Mouse (Mus musculus) CH12.LX (cell line): ENCODE data around the gene Fyb.

Experiments
- CTCF ChIP-seq, 2 experiments: IDR thresholded peaks in 1 of 2; conservative IDR thresholded peaks in 1 of 2; 2 replicates each; pipeline ENCODE4 v1.5.1; 2011 to 2012; ENCODE audit warnings: low read depth in 2 of 2, low read length in 2 of 2, improper control_type of control experiment in 1 of 2, inconsistent platforms in 1 of 2, mild to moderate bottlenecking in 1 of 2, moderate library complexity in 1 of 2
- HCFC1 ChIP-seq: IDR thresholded peaks from 2 replicates; pipeline ENCODE4 v1.6.1; 2012; ENCODE audit warnings: low read depth, mild to moderate bottlenecking, inconsistent platforms, low read length, improper control_type of control experiment
- KAT2A ChIP-seq: IDR thresholded peaks from 2 replicates; pipeline ENCODE4 v1.6.1; 2012; ENCODE audit warnings: low read length, improper control_type of control experiment, inconsistent platforms; ENCODE audit not compliant: insufficient replicate concordance
- NRF1 ChIP-seq: IDR thresholded peaks from 2 replicates; pipeline ENCODE4 v1.6.1; 2014; ENCODE audit warnings: low read depth, mild to moderate bottlenecking, inconsistent platforms, low read length, improper control_type of control experiment, moderate library complexity
- RCOR1 ChIP-seq: conservative IDR thresholded peaks from 2 replicates; pipeline ENCODE4 v1.6.1; 2012; ENCODE audit warnings: low read depth, mild to moderate bottlenecking, inconsistent platforms, low read length, improper control_type of control experiment
- SMC3 ChIP-seq: IDR thresholded peaks from 2 replicates; pipeline ENCODE4 v1.6.1; 2011; ENCODE audit warnings: low read depth, low read length, improper control_type of control experiment

DNA sequence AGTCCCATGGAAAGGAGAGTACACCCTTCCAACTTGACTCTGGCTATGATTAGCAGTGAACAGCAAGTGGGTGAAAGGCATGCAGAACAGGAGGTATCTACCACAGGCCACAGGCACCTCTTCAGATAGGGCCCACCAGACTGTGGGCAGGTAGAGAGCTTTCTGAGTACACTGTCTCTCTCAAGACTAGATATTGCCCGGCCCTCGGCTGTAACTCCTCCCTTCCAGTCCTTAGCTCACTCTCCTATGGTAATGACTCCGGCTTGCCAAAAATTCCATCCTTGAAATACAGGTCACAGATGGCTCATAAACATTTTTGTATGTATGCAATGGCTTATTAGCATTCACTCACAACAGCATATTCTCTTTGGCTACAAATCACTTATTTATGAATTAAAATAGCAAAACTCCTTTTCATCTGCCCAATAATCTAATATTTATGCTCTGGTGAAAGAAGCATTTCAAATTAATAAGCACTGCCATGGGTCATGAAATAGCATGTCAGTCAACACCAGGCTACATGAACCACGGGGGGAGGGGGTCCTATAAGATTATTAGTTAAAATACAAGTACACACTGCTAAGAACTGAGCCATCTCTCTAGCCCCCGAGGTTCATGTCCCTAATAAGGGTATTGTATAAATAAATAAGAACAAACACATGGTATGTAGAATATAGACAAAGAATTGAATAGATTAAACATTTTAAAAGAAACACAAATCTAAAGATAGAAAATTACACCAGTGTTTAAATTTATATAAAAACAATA is 93.9 kb downstream of the Fyb start:
- TF ChIP-seq CTCF (conservative IDR thresholded peaks at IDR 0.05 in 1 of 2, IDR thresholded peaks at IDR 0.05 in 1 of 2; ENCODE audit: low read depth in 2 of 2, low read length in 2 of 2): no peak
- no peak for TF ChIP-seq HCFC1
- TF ChIP-seq NRF1: no peak
- TF ChIP-seq SMC3: no peak
- TF ChIP-seq RCOR1: no peak
- TF ChIP-seq KAT2A: no peak
